Mouse (Mus musculus): Measurements from ENCODE around the gene Bpifb5.
"Not testable (repeated sequence)": the region's sequence is repeated elsewhere in the genome, so short reads cannot be mapped to it uniquely, and the experiment has no call there.

Bpifb5 gene

GRCm38 (mm10) chr2:154223265-154223916 is at the start of gene Bpifb5:
TSS of gene Bpifb5 (plus strand) at chr2:154223742.
- DNase-seq (ENCODE audit: low spot score) = no peak

GRCm38 (mm10) chr2:154181900-154182299 is 41.6 kb upstream of the Bpifb5 start:
- DNase-seq (ENCODE audit: low spot score) = not testable (repeated sequence)

GRCm38 (mm10) chr2:154183061-154183460 is 40.5 kb upstream of the Bpifb5 start:
- not testable (repeated sequence) for DNase-seq (ENCODE audit: low spot score)

GRCm38 (mm10) chr2:154185319-154185718 is 38.2 kb upstream of the Bpifb5 start:
- no peak for DNase-seq (ENCODE audit: low spot score)

GRCm38 (mm10) chr2:154185748-154186147 is 37.8 kb upstream of the Bpifb5 start:
- DNase-seq (ENCODE audit: low spot score) = no peak

GRCm38 (mm10) chr2:154187468-154187867 is 36.1 kb upstream of the Bpifb5 start:
- DNase-seq (ENCODE audit: low spot score) = no peak

- no peak for DNase-seq (ENCODE audit: low spot score)
These were observed 33.6 kb upstream of the Bpifb5 start for GRCm38 (mm10) chr2:154189877-154190434.

- DNase-seq (ENCODE audit: low spot score) = no peak
These were observed 32.8 kb upstream of the Bpifb5 start, which contains the start of gene Bpifb1 for GRCm38 (mm10) chr2:154190546-154191258. TSS of gene Bpifb1 (plus strand) at chr2:154190818.

- no peak for DNase-seq (ENCODE audit: low spot score)
These were observed 31.4 kb upstream of the Bpifb5 start for GRCm38 (mm10) chr2:154192141-154192540.

- no peak for DNase-seq (ENCODE audit: low spot score)
These were observed 30.5 kb upstream of the Bpifb5 start for GRCm38 (mm10) chr2:154193071-154193470.

GRCm38 (mm10) chr2:154193994-154194504 is 29.5 kb upstream of the Bpifb5 start:
- no peak for DNase-seq (ENCODE audit: low spot score)

GRCm38 (mm10) chr2:154197036-154197435 is 26.5 kb upstream of the Bpifb5 start:
- DNase-seq (ENCODE audit: low spot score) = no peak

GRCm38 (mm10) chr2:154204630-154205029 is 18.9 kb upstream of the Bpifb5 start:
- DNase-seq (ENCODE audit: low spot score) = no peak

- DNase-seq (ENCODE audit: low spot score) = peak; percentile 22
These were observed 16.6 kb upstream of the Bpifb5 start for GRCm38 (mm10) chr2:154206908-154207307.

- DNase-seq (ENCODE audit: low spot score) = peak; percentile 10
These were observed 14.4 kb upstream of the Bpifb5 start for GRCm38 (mm10) chr2:154209112-154209511.

GRCm38 (mm10) chr2:154211121-154211520 is 12.4 kb upstream of the Bpifb5 start:
- DNase-seq (ENCODE audit: low spot score) = no peak

- no peak for DNase-seq (ENCODE audit: low spot score)
These were observed 11.7 kb upstream of the Bpifb5 start for GRCm38 (mm10) chr2:154211881-154212280.

- DNase-seq (ENCODE audit: low spot score) = peak; percentile 63
These were observed 8.4 kb upstream of the Bpifb5 start for GRCm38 (mm10) chr2:154215191-154215590.

- no peak for DNase-seq (ENCODE audit: low spot score)
These were observed 3.6 kb upstream of the Bpifb5 start for GRCm38 (mm10) chr2:154219950-154220349.

- DNase-seq (ENCODE audit: low spot score) = no peak
These were observed 353 bp downstream of the Bpifb5 start for GRCm38 (mm10) chr2:154223917-154224273.

GRCm38 (mm10) chr2:154226991-154227390 is 3.4 kb downstream of the Bpifb5 start:
- DNase-seq (ENCODE audit: low spot score) = no peak

- no peak for DNase-seq (ENCODE audit: low spot score)
These were observed 4.3 kb downstream of the Bpifb5 start for GRCm38 (mm10) chr2:154227830-154228229.

GRCm38 (mm10) chr2:154233426-154233825 is 9.9 kb downstream of the Bpifb5 start:
- DNase-seq (ENCODE audit: low spot score) = no peak
